Mouse (Mus musculus) heart, embryonic 14.5 days (tissue): ENCODE data around the gene Nyap2. TPM values are rescaled to one million over a fixed set of nuclear protein-coding genes. Genes with fewer than 3 reads are reported as not detected.

Experiments used
- ATAC-seq: fragments of 200-750 bp; cut with Nextera tagmentation; 2 replicates; pipeline ENCODE4 v1.8.0; 2017; ENCODE audit warnings: low read depth, moderate TSS enrichment; ENCODE audit not compliant: insufficient number of reproducible peaks, insufficient read depth, low FRiP score
- H3K27ac ChIP-seq, 2 experiments: fragments of 200-500 bp in 1 of 2; fragments of 300-500 bp in 1 of 2; sonication (generic) in 1 of 2; replicated peaks in 1 of 2; 2 replicates each; pipeline ENCODE4 v1.5.1; 2012 to 2014; ENCODE audit warnings: low read depth in 2 of 2, low read length in 2 of 2, control low read depth in 1 of 2, mild to moderate bottlenecking in 1 of 2, mixed read lengths in 1 of 2; ENCODE audit not compliant: control insufficient read depth in 1 of 2, insufficient read depth in 1 of 2
- H3K27me3 ChIP-seq: fragments of 300-500 bp; sonication (generic); 2 replicates; pipeline ENCODE4 v1.6.1; 2014; ENCODE audit warnings: mild to moderate bottlenecking, low read length, control low read depth; ENCODE audit not compliant: control insufficient read depth, insufficient read depth
- H3K36me3 ChIP-seq: fragments of 300-500 bp; sonication (generic); 2 replicates; pipeline ENCODE4 v1.6.1; 2014; ENCODE audit warnings: mild to moderate bottlenecking, control low read depth, low read length, mixed read lengths; ENCODE audit not compliant: control insufficient read depth, insufficient read depth
- H3K4me1 ChIP-seq, 2 experiments: fragments of 200-500 bp in 1 of 2; fragments of 300-500 bp in 1 of 2; sonication (generic) in 1 of 2; 2 replicates each; pipeline ENCODE4 v1.6.1; 2012 to 2014; ENCODE audit warnings: low read length in 2 of 2, control low read depth in 1 of 2, mixed read lengths in 1 of 2; ENCODE audit not compliant: control insufficient read depth in 2 of 2, insufficient read depth in 2 of 2
- H3K4me2 ChIP-seq: fragments of 300-500 bp; sonication (generic); 2 replicates; pipeline ENCODE4 v1.6.1; 2014; ENCODE audit warnings: mild to moderate bottlenecking, low read length
- H3K4me3 ChIP-seq, 2 experiments: fragments of 200-500 bp in 1 of 2; fragments of 300-500 bp in 1 of 2; sonication (generic) in 1 of 2; 2 replicates each; pipeline ENCODE4 v1.5.1; 2012 to 2014; ENCODE audit warnings: low read length in 2 of 2, mild to moderate bottlenecking in 2 of 2, control low read depth in 1 of 2, low read depth in 1 of 2, moderate library complexity in 1 of 2; ENCODE audit not compliant: control insufficient read depth in 1 of 2, insufficient read depth in 1 of 2
- H3K9ac ChIP-seq: fragments of 300-500 bp; sonication (generic); 2 replicates; pipeline ENCODE4 v1.6.1; 2014; ENCODE audit warnings: mild to moderate bottlenecking, low read length
- H3K9me3 ChIP-seq: fragments of 300-500 bp; sonication (generic); 2 replicates; pipeline ENCODE4 v1.6.1; 2016; ENCODE audit warnings: low read length, control low read depth; ENCODE audit not compliant: control insufficient read depth
- WGBS: fragments of 180-500 bp; shearing (Covaris S2); extraction: QIAGEN DNeasy Blood & Tissue Kit; methylation state at CpG from one replicate; pipeline ENCODE4 v1.1.7; 2014; 5-methylcytosine and 5-hydroxymethylcytosine counted together
- polyA plus RNA-seq: library from polyadenylated mRNA; unstranded; fragments of >200 nt; fragmentation: Nextera tagmentation; extraction: Ambion mirVana; gene quantifications from 2 replicates; pipeline ENCODE4 v1.2.1, GENCODE M21; 2014

The Nyap2 gene
- polyA plus RNA-seq, 1 experiment from 2014 or later: 0.07 TPM

DNA sequence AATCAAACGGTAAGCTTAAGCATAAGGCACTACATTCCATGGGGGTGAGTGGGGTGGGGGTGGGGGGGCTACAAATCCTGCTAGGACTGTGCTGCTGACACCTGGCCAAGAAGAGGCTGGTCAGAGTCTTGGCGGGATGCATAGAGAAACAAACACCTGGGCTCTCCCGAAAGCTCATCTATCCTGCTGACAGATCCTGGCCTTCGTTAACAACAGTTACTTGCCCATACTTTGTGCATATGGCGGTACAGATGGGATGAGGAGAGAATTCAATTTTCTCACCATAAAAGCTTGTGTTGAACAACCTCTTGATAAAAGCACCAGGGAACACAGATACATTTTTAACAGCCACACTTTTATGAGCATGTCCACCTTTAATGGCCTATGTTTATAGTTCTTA, 10.7 kb downstream of the Nyap2 start:
- H3K4me1 ChIP-seq: no peaks in the 10 kb centered on the region; a peak in 1 of 4 replicates
- H3K4me2 ChIP-seq: no peak overlapping the region
- WGBS: 73% methylated on average over 5 of the region's 5 CpGs
- H3K9ac ChIP-seq: no peak overlapping the region
- no peak overlapping the region for H3K4me3 ChIP-seq
- no peak overlapping the region for H3K27ac ChIP-seq
- no peak for ATAC-seq
- no peaks in the 10 kb centered on the region for H3K36me3 ChIP-seq
- H3K27me3 ChIP-seq: no peaks in the 10 kb centered on the region
- no peaks in the 10 kb centered on the region for H3K9me3 ChIP-seq

DNA sequence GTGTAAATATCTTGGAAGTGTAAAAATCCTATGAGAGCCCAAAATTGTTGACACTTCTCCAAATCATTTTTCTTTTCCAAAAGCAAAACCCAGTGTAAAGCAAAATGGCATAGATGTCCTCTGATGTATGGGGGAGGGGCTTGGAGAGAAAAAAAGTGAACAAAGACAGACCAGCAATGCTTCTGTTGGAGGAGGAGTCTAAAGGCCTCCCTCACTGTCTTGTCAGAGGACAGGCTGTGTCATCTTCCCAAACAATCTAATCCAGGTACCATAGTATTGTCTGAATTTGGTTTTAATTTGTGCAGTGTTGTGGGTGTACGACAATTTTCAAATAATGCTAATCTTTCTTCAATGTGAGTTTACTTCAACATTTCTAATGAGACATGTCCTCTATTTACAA, 13.7 kb downstream of the Nyap2 start:
- Histone ChIP-seq H3K9me3 (no peaks in the 10 kb centered on the region), H3K27me3 (no peaks in the 10 kb centered on the region), H3K4me3 (no peak overlapping the region), H3K9ac (no peak overlapping the region), H3K36me3 (no peaks in the 10 kb centered on the region), H3K4me1 (no peaks in the 10 kb centered on the region; a peak in 1 of 4 replicates), H3K4me2 (no peak overlapping the region), H3K27ac (no peak overlapping the region)
- no peak for ATAC-seq
- WGBS: 78% methylated on average over 1 of the region's 1 CpGs

DNA sequence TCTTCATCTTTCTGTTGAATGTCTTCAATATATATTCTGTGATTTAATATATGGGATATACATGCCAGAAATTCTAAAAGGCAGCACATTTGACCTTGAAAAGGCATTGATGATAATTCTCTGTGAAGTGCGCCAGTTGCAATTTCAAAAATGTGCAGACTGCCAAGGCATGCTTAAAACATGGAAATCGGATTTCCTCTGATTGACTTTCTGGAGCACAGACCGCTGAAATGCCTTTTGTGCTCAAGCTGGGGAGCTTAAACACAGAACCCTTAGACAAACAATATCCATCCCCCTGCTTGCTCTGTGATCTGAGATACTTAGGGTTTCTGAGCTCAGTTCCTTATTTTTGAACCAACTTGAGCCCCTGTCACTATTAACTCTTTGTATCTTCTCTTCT, 14.2 kb downstream of the Nyap2 start:
- Histone ChIP-seq H3K4me3 (no peak overlapping the region), H3K27ac (no peak overlapping the region), H3K9me3 (no peaks in the 10 kb centered on the region), H3K9ac (no peak overlapping the region), H3K27me3 (no peaks in the 10 kb centered on the region), H3K4me2 (no peak overlapping the region), H3K4me1 (no peaks in the 10 kb centered on the region; a peak in 1 of 4 replicates), H3K36me3 (no peaks in the 10 kb centered on the region)
- 37% methylated on average over 3 of the region's 3 CpGs for WGBS
- no peak for ATAC-seq

DNA sequence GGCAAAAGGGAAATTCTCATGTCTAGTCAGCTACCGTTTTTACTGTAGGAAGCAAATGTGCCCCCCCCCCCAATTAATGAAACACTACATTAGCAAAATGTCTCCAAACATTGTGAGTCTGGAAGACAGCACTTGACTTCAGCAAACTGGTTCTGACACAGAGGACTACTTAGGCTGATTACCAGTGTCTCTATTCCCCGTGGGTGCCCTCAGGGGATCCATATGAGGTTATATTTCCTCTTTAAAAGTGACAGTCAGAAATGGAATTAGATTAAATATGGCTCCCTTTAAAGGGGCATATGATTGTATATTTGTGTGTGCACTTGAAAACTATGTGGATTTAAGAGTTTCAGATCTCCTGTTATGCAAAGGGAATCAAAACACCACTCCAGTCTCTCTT, 15.3 kb downstream of the Nyap2 start:
- no peak overlapping the region for H3K4me2 ChIP-seq
- H3K36me3 ChIP-seq: no peaks in the 10 kb centered on the region
- H3K9me3 ChIP-seq: no peaks in the 10 kb centered on the region
- no peak overlapping the region for H3K27ac ChIP-seq
- H3K4me3 ChIP-seq: no peak overlapping the region
- H3K27me3 ChIP-seq: no peaks in the 10 kb centered on the region
- 84% methylated on average over 2 of the region's 2 CpGs for WGBS
- H3K4me1 ChIP-seq: no peaks in the 10 kb centered on the region; a peak in 1 of 4 replicates
- no peak for ATAC-seq
- no peak overlapping the region for H3K9ac ChIP-seq

DNA sequence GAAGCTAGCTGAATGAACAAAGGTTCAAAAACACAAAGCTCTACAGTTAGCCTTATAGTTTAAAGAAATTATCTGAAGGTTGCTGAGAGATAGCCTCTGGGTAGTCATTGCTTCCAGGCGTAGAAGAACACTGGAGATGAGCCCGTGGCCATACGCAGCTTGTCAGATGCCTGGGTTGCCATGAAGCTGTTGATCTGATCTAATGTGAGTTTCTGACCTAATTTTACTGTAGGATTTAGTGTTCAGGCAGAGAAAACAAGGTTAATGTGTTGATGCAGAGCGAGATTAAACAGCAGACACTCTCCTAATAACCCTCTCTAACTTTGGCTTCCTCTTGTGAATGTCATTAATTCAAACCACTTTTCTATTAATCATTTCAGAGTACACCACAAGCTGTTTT, 16.1 kb downstream of the Nyap2 start:
- no peak overlapping the region for H3K4me2 ChIP-seq
- no peak overlapping the region for H3K4me3 ChIP-seq
- no peak overlapping the region for H3K9ac ChIP-seq
- ATAC-seq: no peak
- H3K27me3 ChIP-seq: no peaks in the 10 kb centered on the region
- no peak overlapping the region for H3K27ac ChIP-seq
- no peaks in the 10 kb centered on the region for H3K9me3 ChIP-seq
- no peaks in the 10 kb centered on the region for H3K36me3 ChIP-seq
- 79% methylated on average over 4 of the region's 4 CpGs for WGBS
- no peaks in the 10 kb centered on the region; a peak in 1 of 4 replicates for H3K4me1 ChIP-seq

DNA sequence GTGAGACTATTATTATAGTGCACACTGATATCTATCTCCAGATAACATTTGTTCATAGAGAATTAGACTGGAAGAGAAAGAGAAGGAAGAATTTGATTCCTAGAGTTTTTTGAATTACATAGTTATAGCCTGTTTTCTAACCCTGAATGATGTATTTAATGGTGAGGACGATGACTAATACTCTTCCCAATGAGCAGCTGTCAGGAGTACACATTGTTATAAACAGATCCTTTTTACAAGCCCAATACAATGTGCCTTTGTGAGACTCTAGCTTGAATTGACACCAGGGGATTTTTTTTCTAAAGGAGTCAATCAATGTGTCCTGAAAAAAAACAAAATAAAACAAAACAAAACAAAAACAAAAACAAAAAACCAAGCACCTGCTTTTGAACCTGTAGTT, 22.2 kb downstream of the Nyap2 start:
- 62% methylated on average over 1 of the region's 1 CpGs for WGBS
- Histone ChIP-seq H3K36me3 (no peaks in the 10 kb centered on the region), H3K4me2 (no peak overlapping the region), H3K27ac (no peak overlapping the region), H3K4me3 (no peak overlapping the region), H3K4me1 (no peaks in the 10 kb centered on the region), H3K9me3 (no peaks in the 10 kb centered on the region), H3K9ac (no peak overlapping the region), H3K27me3 (no peaks in the 10 kb centered on the region)
- ATAC-seq: no peak

DNA sequence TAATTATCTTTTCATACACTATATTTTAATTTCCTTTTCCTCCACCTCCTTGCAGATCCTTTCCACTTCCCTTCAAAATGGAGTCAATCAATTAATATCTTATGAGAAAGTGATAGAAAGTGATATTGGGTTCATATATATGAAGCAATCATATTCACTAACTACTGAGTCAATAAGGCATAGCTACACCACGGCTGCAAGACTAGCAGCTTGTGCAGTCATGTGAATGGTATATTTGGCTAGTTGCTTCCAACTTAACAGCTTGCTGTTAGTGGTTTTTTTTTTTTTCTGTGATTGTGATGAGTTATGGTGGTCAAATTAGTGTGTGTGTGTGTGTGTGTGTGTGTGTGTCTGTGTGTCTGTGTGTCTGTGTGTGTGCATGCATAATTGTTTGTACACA, 25.0 kb downstream of the Nyap2 start:
- no peaks in the 10 kb centered on the region for H3K4me1 ChIP-seq
- no peak overlapping the region for H3K27ac ChIP-seq
- no peak for ATAC-seq
- H3K9ac ChIP-seq: no peak overlapping the region
- H3K4me2 ChIP-seq: no peak overlapping the region
- no peaks in the 10 kb centered on the region for H3K27me3 ChIP-seq
- H3K36me3 ChIP-seq: no peaks in the 10 kb centered on the region
- H3K9me3 ChIP-seq: no peaks in the 10 kb centered on the region
- no peak overlapping the region for H3K4me3 ChIP-seq
- 68% methylated on average over 1 of the region's 1 CpGs for WGBS

DNA sequence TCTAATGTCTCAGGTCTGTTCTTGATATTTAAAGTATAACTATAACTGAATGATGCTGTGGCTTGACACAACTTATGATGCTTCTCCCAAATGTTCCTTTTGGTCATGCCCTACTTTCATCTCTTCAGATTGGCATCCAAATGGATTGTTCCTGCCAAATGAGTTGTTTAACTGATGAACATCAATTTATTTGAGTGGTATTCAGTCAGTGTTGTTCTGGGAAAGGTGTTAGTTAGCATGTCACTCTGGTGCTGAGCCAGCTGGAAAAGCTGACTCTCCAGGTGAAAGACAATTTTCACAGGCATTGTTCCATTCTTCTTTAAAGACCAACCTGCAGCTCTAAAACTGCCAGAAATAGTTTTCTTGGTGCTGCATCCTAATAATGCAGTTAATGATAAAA, 43.0 kb downstream of the Nyap2 start:
- Histone ChIP-seq H3K4me1 (no peaks in the 10 kb centered on the region), H3K4me3 (no peak overlapping the region), H3K27ac (no peak overlapping the region), H3K4me2 (no peak overlapping the region), H3K9me3 (no peaks in the 10 kb centered on the region), H3K36me3 (no peaks in the 10 kb centered on the region), H3K9ac (no peak overlapping the region), H3K27me3 (no peaks in the 10 kb centered on the region)
- ATAC-seq: no peak
